Mouse (Mus musculus): ENCODE results near the gene Gng7. TPM values are rescaled to one million over a fixed set of nuclear protein-coding genes. Genes with fewer than 3 reads are reported as not detected.

Gene Gng7
- total RNA-seq, 2 experiments from 2014 or later: 0.13 to 0.34 TPM

DNA sequence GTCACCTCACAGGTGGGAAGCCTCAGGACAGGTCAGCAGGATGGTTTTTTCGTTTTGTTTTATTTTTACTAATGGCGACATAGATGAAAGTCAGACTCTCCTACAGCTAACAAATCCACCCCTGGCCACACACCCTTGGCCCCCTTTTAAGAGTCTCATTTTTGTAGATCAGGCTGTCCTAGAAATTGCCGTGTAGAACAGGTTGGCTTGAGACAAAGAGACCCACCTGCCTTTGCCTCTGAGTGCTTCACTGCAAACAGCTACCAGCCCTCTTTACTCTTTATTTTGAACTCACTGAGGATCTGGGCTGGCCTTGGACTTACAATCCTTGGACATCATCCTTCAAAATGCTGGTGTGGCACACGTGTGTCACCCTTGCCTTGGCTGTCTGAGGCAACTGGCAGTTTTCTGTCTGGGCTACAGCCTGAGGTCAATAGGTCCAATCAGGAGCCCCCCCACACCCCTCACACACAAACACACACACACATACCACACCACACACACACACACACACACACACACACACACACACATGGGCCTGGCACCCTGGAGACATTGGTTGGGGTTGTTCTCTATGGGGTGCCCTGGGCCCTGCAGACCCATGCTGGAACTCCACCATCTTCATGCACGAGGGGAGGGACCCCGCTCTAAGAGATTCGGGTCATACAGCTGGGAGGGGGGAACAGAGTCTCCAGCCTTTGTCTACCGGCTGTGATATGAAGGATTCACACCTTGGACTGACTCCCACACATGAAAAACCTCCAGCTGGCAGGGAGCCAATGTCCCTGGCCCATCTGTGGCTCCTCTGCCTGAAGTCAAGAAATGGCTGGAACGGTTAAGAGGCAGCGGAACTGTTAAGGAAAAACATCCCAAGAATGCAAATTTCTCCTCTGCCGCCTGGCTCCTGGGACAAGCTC lies 42.4 kb downstream of the Gng7 start:
- DNase-seq (ENCODE audit: low spot score): no peak
- intact Hi-C loops (cut with DNase I): no loop called here

DNA sequence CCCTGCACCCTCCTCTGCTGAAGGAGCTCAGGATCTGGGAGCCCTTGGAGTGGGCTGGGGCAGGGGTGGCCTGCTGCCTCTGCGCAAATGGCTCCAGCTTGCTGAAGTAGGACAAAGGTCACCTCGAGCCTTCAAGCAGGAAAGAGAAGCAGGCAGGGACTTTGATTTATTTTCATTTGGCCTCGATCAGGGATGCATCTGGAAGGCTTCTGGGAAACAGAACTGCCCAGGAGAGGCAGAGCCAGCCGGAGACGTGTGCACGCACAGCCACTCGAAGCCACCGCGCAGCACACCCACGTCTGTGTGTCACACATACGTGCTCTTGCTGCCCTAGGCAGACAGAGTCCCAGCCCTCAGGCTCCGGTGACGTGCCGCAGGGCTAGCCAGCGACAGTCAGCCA lies 43.2 kb downstream of the Gng7 start:
- no peak for DNase-seq (ENCODE audit: low spot score)
- intact Hi-C loops (cut with DNase I): no loop called here

DNA sequence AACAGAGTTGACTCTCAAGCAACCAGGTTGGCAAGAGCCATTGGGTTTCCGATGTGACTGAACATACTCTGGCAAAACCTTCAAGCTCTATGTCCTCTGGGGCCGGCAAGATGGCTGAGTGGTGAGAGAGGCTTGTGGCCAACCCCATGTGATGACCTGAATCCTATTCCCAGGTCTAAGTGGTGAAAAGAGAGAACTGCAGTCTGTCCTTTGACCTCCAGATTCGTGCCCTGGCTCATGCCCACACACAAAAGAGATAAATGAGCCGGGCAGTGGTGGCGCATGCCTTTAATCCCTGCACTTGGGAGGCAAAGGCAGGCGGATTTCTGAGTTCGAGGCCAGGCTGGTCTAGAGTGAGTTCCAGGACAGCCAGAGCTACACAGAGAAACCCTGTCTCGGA lies 44.6 kb downstream of the Gng7 start:
- DNase-seq (ENCODE audit: low spot score): no peak
- intact Hi-C loops (cut with DNase I): no loop called here

DNA sequence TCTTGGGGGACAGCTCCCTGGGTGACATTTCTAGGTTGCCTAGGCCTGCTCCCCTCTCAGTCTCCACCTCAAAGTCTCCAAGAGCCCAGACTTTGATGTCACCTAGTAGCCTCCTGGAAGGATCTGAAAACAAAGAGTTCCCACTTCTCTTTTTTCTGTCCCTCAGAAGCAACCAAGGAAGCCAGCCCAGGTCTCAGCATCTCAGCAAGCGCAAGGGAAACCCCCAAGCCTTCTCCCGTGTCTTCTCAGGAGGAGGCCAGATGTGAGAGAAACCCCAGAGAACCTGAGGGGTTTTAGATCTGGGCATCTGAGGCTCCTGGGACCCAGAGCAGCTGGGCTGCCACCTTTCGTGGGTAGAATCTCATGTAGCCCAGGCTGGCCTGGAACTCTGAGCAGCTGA lies 45.4 kb downstream of the Gng7 start:
- intact Hi-C loops (cut with DNase I): no loop called here
- DNase-seq (ENCODE audit: low spot score): no peak

DNA sequence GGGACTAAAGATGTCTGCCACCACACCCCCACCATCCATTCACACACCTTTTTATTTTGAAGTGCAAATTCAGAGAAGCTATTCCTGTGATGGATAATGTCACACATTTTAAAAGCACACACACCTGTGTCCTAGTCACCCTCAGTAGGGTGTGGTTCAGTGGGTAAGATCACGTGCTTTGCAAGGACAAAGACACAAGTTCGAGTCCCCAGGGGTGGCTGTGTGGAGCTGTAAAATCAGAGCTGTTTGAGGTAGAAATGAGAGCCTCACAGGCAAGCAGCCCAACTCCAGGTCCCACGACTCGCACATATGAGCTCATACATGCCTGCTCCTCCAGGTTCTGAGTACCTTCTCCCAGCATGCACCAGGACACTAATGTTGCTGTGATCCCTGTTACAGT lies 46.6 kb downstream of the Gng7 start:
- DNase-seq (ENCODE audit: low spot score): no peak
- intact Hi-C loops (cut with DNase I): no loop called here

DNA sequence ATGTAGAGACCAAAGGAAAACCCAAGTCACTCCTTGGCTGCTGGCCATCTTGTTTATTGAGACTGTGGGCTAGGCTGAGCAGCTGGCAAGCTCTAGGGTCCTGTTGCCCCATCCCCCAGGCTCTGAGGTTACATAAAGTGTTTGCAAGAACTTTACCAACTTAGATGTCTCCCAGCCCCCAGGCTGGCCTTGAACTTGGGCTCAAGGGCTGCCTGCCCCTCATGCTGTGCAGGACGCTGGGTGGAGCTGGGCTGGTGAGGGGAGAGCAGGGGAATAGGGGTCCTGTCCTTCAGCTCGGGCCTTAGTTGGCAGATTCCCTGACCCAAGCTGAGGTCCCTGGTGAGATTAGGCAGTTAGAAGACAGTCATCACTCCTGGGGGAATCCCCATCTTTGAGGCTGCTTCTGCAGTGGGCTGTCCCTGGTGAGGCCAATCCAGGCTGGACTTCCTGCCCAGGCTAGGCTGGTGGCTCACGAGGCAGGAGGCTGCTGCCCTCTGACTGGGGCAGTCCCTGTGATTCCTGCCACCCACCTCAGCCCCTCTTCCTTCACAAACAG lies 47.6 kb downstream of the Gng7 start:
- intact Hi-C loops (cut with DNase I): no loop called here
- DNase-seq (ENCODE audit: low spot score): no peak

DNA sequence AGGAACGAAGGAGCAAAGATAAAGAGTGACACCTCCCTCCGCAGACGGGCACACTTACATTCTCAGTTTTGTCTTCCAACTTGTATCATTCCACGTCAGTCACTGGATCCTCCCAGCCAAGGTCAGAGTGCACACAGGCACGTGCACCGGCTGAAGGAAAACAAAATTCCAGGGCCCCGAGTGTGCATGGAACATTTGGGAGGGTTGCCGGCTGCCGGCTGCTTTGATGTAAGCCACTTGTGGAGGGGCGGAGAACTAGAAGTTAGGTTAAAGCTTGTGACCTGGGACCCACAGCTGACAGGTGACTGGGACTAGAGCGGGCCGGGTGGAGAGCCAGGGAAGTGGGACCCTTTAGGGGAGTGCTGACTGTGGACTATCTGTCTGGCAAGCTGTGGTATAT lies 48.4 kb downstream of the Gng7 start:
- DNase-seq (ENCODE audit: low spot score): no peak
- intact Hi-C loops (cut with DNase I): no loop called here

DNA sequence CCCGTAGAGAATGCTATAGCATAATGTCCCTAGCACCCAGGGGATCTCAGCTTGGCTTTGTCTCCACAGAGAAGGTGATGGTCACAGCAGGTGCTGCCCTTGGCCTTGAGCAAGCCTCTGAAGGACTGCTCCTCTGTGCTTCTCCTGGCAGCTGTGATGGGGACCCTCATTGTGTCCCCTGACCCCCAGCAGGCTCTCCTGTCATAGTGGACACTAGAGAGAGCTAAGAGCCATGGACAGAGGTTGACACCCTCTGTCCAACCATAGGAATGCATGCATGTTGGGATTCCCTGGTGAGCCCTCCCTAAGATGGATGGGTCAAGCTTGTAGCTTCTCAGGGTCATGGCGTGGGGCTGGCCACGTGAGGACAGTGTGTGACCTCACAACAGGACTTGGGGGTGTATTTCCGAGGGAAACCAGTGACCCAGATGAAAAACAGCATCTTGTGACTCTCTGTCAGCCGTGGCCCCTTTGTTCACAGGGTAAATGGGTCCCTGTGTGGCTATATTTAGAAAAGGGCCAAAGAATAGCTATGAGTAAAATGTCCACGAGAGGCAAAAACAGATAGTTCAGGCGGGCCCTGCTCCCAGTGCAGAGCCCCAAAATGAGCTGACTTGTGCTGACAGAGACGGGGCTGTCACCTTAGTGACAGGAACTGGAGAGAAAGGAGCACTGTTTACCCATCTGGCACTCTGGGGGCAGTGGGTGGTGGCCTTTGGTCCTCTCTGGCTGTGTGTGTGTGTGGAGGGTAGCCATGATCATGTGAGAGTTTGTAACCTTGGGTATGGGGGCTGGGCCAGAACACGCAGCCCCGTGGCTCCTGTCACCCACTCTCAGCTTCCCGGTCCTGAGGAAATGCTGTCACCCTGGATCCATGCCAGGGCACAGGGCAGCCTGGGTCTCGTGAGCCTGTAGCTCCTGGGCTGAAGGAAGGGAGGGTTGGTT lies 51.4 kb downstream of the Gng7 start:
- intact Hi-C loops (cut with DNase I): no loop called here
- DNase-seq (ENCODE audit: low spot score): no peak

DNA sequence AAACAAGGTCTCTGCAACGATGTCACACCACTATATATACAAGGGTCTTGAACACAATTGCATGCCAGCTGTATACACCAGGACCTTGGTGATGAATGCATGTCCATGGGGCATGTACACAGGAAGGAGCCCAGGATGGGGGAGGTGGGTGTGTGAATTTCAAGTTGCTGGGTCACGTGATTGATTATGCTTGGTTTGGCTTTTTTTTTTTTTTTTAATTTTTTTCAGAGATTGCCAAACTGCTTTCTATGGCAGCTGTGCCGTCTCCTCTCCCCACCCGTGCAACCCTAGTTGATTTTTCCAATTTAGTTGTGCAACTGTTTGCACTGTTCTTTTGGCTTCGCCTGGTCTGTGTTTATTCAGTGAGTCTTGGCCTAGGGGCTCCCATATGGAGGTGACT lies 52.2 kb downstream of the Gng7 start:
- DNase-seq (ENCODE audit: low spot score): no peak
- intact Hi-C loops (cut with DNase I): no loop called here

DNA sequence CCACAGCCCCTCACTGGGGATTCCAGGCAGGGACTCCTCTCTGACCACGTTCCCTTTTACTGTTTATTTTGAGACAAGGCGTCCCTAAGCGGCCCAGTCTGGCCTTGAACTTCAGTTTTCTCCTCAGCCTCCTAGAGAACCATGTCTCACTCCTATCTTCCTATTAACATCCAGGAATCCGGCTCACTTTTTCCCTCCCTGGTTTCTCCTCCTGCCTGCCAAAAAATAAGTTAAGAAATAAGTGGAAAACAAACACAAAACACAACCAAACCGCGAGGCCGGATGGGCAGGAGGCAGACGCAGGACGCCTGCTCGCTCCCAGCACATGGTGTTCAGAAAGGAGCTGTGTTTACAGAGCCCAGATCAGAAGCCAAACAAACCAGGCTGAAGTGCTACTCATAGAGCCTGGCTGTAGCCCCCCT lies 52.7 kb downstream of the Gng7 start:
- no peak for DNase-seq (ENCODE audit: low spot score)
- intact Hi-C loops (cut with DNase I): no loop called here

DNA sequence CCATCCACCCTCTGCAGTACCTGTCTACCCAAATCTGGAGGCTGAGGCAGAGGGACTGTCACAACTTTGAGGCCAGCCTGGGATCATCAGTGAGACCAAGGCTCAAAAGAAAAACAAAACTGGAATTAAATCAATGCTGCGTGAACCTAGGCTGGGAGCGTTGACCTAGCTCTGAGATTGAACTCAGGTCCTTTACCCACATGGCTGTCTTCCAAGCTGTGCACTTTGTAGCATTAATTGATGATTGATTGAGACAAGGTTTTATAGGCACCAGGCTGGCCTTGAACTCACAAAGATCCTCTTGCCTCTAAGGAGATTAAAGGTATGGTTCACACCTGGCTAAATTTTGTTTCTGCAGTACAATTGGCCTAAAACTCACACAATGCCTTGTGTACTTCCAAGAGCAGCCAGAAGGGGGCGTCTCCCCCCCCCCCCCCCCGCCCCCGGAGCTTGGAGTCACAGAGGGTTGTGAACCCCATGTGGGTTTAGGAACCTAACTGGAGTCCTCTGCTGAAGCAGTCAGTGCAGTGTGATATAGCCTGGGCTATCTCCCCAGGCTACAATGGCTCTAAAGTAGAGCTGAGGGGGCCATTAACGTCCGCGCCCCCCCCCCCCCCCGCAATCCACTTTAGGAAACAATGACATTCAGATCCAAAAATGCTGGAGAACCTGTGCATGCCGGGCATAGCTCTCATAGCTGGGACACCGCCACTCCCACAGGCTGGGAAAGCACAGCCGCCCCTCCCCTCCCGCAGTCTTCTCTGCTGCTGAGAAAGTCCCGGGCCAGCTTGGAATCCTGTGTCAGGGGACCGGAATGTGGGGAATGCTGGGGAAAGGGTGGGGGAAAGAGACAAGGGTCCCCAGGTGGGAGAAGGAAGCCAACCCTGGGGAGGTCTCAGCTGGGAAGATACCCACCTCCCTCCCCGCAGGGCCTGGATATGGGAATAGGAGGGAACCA lies 53.9 kb downstream of the Gng7 start:
- peak; percentile 39 for DNase-seq (ENCODE audit: low spot score)
- intact Hi-C loops (cut with DNase I): no loop called here

DNA sequence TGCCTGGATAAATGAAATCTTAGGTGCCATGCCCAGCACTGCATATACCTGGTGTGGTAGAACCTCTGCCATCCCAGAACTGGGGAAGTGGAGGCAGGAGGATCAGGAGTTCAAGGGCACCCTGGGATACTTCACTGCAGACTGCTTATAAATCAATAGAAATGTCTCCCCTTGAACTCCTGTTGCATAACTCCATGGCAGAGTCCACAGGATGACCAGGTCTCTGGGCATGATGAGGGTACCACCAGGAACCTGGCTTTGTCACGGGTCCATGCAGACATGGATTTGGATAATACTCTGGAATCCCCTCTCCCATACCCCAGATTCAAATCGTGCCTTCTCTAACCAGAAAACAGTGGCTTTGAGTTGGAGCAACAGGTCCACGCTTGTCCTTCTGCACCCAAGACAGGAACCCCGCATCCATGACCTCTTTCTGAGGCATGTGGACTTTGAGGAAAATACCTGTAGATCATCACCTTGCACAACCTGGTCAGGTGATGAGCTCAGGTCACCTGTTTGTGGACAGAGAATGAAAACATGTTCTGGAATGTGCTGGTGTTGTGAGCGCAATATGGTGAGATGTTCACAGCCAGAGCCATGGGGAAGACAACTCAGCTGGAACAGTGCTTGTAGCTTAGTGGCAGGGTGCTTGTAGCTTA lies 55.6 kb downstream of the Gng7 start:
- no peak for DNase-seq (ENCODE audit: low spot score)
- intact Hi-C loops (cut with DNase I): loop anchor here (2.0 kb wide), 1 partner anchor 36 kb away; no protein-coding TSS in a partner anchor

DNA sequence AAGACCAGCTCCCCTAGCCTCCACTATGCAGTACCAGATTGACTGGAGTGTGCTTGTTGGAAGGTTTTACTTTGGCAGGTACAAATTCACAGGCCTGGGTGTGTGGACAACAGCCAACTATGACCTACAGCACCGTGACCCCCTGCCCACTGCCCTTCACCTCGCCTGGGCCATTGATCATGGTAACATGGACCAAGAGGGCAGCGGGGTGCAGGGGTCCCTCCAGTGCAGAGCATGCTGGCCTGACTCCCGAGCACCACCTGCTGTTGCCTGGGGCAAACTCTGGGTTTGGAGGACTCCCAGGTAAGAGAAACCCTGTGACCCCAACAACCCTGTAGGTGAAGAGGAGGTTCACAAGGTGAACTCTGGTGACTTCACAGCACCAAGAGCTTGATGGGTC lies 57.0 kb downstream of the Gng7 start:
- no peak for DNase-seq (ENCODE audit: low spot score)
- intact Hi-C loops (cut with DNase I): loop anchor here (2.0 kb wide), 1 partner anchor 37 kb away; no protein-coding TSS in a partner anchor

DNA sequence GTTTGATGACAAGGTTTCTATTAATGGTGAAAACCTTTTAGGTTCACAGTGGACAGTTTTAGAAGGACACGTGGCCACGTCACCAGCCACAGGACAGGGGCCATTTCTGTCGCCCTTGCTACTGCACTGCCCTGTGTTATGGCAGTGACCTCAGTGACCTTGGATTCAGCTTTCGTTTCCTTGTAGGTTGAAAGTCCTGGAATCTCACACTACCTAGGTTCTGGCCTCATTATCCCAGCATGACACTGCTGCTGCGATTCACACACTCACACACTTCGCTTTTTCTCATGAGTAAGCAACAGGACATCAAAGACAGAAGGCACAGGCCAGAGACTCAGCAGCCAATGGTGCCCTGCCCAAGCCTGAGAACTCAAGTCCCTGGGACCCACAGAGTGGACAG lies 57.8 kb downstream of the Gng7 start:
- intact Hi-C loops (cut with DNase I): loop anchor here (1.0 kb wide), 1 partner anchor 31 kb away; no protein-coding TSS in a partner anchor
- no peak for DNase-seq (ENCODE audit: low spot score)

DNA sequence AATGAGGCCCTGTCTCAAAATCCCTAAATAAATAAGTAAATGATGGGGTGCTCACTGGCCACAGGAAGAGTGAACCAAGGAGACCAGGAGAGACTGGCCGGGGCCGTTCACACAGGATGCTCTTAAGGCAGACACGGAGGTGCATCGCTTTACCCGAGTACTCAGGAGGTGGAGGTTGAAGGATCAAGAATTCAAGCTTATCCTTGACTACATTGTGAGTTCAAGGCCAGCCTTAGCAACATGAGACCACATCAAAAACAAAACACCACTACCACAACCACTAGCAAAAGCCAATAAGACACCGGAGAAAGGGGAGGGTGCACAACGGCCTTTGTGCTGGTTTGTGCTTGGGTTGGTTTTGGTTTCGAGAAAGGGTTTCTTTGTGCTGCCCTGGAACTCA lies 58.4 kb downstream of the Gng7 start:
- DNase-seq (ENCODE audit: low spot score): no peak
- intact Hi-C loops (cut with DNase I): loop anchor here (1.0 kb wide), 1 partner anchor 32 kb away; no protein-coding TSS in a partner anchor

DNA sequence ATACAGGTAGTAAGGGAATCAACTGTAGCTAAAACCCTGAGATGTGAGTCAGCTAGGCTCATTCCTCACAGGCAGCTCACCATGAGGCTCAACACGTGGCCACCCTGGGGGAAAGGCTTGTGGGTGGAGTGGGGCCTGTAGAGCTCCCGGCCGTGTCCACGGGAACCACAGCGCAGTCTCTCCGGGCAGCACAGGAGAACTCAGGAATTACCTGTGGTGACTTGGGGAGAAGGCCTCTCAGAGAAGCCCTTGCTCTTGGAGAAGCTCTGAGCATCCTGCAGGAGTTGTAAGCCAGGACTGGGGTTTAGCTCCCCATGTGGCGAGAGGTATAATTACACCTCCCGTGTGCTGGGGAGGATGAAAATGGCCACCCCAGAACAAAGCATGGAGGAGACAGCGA lies 59.2 kb downstream of the Gng7 start:
- intact Hi-C loops (cut with DNase I): loop anchor here (1.0 kb wide), 1 partner anchor 24 kb away; no protein-coding TSS in a partner anchor
- no peak for DNase-seq (ENCODE audit: low spot score)

DNA sequence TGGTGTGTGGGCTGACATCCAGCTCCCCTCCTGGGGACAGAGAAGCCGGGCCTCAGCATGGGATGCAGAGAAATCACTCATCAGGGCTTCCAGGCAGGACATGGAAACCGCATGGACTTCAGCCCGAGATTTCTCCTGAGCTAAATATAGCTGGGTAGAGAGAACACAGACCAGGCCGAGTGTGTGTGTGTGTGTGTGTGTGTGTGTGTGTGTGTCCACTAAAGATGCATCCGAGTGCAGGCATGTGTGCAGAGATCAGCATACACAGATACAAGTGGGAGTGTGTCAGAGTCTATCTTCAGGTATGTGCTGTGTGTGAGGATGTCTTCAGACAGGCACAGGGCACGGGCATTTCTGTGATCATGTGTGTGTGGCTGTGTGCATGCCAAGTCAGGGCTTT lies 59.9 kb downstream of the Gng7 start:
- DNase-seq (ENCODE audit: low spot score): no peak
- intact Hi-C loops (cut with DNase I): loop anchor here (1.0 kb wide), 1 partner anchor 24 kb away; no protein-coding TSS in a partner anchor

DNA sequence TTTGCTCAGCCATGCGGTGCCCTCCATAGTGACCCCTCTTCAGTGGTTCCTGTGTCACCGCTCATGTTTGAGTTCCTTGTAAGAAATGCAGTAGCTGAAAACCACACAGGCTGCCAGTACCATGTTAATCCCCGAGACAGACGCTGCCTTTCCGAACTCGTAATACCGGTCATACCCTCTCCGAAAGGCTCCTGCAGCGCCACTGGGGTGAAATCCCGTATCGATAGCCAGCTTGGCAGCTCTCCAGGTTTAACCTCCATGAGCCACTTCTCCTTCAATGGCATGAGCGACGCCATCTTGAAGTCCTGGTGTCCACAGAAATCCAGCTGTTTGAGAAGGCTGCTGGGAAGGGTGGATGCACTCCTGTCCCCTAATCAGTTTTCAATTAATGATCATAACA lies 60.3 kb downstream of the Gng7 start:
- intact Hi-C loops (cut with DNase I): no loop called here
- DNase-seq (ENCODE audit: low spot score): no peak

DNA sequence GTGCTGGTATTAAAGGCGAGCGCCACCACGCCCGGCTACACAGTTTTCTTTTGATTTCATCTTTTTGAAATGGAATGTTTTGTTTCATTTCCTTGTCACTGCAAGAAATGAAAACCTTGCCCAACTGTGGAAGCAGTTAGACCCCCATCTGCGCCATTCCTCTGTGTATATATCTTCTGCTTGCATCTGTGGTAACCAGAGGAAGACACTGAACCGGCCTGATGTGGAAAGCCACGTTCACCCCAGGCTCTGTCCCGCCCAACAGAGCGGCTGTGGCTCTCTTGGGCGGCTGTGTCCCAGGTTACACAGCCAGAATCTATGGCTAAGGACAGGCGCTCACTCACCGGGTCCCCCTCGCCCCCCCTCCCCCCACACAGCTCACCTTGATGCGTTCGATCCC lies 62.3 kb downstream of the Gng7 start:
- intact Hi-C loops (cut with DNase I): no loop called here
- no peak for DNase-seq (ENCODE audit: low spot score)

Data from heart, postnatal 25 days (tissue).